Mouse (Mus musculus) liver, embryonic 16.5 days (tissue): ENCODE data around the gene Meioc. TPM values are rescaled to one million over a fixed set of nuclear protein-coding genes. Genes with fewer than 3 reads are reported as not detected.
"Not testable (repeated sequence)": the region's sequence is repeated elsewhere in the genome, so short reads cannot be mapped to it uniquely, and the experiment has no call there.

Experiments
- ATAC-seq: fragments of 200-750 bp; cut with Nextera tagmentation; 2 replicates; pipeline ENCODE4 v1.8.0; 2017; ENCODE audit warnings: low read depth, mild to moderate bottlenecking, moderate number of reproducible peaks, moderate library complexity
- H3K27ac ChIP-seq: fragments of 300-500 bp; sonication (generic); 2 replicates; pipeline ENCODE4 v1.5.1; 2014; ENCODE audit warnings: mild to moderate bottlenecking, low read length
- H3K27me3 ChIP-seq: fragments of 300-500 bp; sonication (generic); 2 replicates; pipeline ENCODE4 v1.6.1; 2014; ENCODE audit warnings: low read depth, low read length, mixed read lengths; ENCODE audit not compliant: control insufficient read depth, insufficient read depth
- H3K36me3 ChIP-seq: fragments of 300-500 bp; sonication (generic); 2 replicates; pipeline ENCODE4 v1.6.1; 2014; ENCODE audit warnings: mild to moderate bottlenecking; ENCODE audit not compliant: control insufficient read depth, insufficient read depth
- H3K4me1 ChIP-seq: fragments of 300-500 bp; sonication (generic); 2 replicates; pipeline ENCODE4 v1.6.1; 2014; ENCODE audit warnings: low read depth, low read length, mixed read lengths; ENCODE audit not compliant: control insufficient read depth
- H3K4me2 ChIP-seq: fragments of 300-500 bp; sonication (generic); 2 replicates; pipeline ENCODE4 v1.6.1; 2014; ENCODE audit warnings: low read depth, low read length, mixed read lengths
- H3K4me3 ChIP-seq: fragments of 300-500 bp; sonication (generic); 2 replicates; pipeline ENCODE4 v1.5.1; 2014; ENCODE audit warnings: low read depth, mild to moderate bottlenecking, low read length
- H3K9ac ChIP-seq: fragments of 300-500 bp; sonication (generic); 2 replicates; pipeline ENCODE4 v1.6.1; 2014; ENCODE audit warnings: low read depth, low read length
- H3K9me3 ChIP-seq: fragments of 300-500 bp; sonication (generic); replicated peaks from 2 replicates; pipeline ENCODE4 v1.6.1; 2016; ENCODE audit warnings: low read length; ENCODE audit not compliant: control insufficient read depth
- WGBS: fragments of 180-500 bp; shearing (Covaris S2); extraction: QIAGEN DNeasy Blood & Tissue Kit; methylation state at CpG from one replicate; pipeline ENCODE4 v1.1.7; 2014; ENCODE audit not compliant: insufficient replicate concordance; 5-methylcytosine and 5-hydroxymethylcytosine counted together
- polyA plus RNA-seq: library from polyadenylated mRNA; unstranded; fragments of >200 nt; fragmentation: Nextera tagmentation; extraction: Ambion mirVana; gene quantifications from 2 replicates; pipeline ENCODE4 v1.2.1, GENCODE M21; 2015

Meioc gene
- polyA plus RNA-seq, 1 experiment from 2014 or later, result 0.05 TPM

DNA sequence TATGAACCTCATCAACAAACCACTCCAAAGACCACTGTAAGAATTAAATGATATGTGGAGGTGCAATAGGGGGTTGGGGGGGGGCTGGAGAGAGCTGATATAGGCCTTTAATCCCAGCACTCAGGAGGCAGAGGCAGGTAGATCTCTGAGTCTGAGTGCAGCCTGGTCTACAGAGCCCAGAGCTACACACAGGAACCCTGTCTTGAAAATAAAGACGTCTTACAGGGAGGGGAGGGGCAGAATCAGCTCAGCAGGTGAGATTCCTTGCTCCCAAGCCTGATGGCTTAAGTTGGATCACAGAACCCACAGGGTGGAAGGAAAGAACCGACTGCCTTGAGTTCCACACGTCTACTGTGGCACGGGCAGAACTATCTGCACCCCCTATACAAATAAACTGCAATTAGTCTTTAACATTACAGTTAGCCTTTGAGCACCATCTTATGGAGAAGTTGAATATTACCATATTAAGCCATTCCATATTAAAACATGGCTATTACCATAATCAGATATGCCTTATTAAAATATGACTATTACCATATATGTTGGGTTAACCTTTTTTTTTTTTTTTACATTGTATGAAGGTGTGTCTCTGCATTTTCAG lies 7.1 kb upstream of the Meioc start:
- 16% methylated on average over 4 of the region's 4 CpGs for WGBS
- no peaks in the 10 kb centered on the region for H3K9me3 ChIP-seq
- H3K4me2 ChIP-seq, result no peak overlapping the region
- H3K36me3 ChIP-seq, result no peaks in the 10 kb centered on the region
- no peak overlapping the region for H3K27ac ChIP-seq
- no peaks in the 10 kb centered on the region for H3K4me1 ChIP-seq
- ATAC-seq, result no peak
- H3K4me3 ChIP-seq, result no peak overlapping the region
- H3K27me3 ChIP-seq, result no peaks in the 10 kb centered on the region
- no peak overlapping the region for H3K9ac ChIP-seq

DNA sequence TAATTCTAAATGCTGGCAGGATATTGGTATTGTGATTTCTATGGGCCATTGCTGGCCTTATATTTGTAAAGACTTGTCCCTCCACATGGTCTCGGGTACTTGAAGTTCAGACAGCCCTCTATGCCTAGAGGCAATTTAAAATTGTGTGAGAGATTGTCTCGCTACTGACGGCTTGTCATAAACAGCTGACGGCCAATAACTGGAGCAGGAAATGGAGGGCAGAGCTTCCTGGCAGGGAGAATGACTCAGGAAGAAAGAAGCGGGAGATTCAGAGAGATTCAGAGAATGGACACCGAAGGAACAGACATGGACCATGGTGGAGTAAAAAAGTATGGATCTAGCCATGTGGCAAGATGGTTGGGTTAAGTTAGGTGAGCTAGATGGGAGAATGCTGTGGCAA lies 6.6 kb upstream of the Meioc start:
- Histone ChIP-seq H3K27ac (no peak overlapping the region), H3K4me2 (no peak overlapping the region), H3K36me3 (no peaks in the 10 kb centered on the region), H3K4me3 (no peak overlapping the region), H3K9me3 (no peaks in the 10 kb centered on the region), H3K27me3 (no peaks in the 10 kb centered on the region), H3K4me1 (no peaks in the 10 kb centered on the region), H3K9ac (no peak overlapping the region)
- no peak for ATAC-seq
- 12% methylated on average over 6 of the region's 6 CpGs for WGBS

DNA sequence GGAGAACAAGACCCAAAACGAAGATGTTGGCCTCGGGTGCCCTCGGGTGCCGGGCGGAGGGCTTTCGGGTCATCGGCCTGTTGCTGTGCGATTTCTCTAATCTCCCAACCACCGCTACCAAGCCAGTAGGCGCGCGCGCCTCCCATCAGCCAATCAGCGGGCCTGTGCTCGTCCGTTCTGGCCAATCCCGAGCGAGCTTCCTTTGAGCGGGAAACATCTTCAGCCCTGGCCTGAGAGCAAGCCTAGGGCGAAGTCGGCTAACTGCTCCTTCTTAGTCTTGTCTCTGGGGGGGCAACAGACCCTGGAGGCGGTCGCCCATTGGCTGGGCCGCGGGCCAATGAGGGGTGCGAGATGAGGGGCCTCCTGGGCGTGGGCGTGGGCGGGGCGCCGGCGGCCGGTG lies 1.6 kb downstream of the Meioc start:
- peaks cover 17% of the 10 kb centered on the region for H3K27me3 ChIP-seq
- WGBS, result 47% methylated on average over 33 of the region's 33 CpGs
- H3K4me1 ChIP-seq, result no peaks in the 10 kb centered on the region
- peaks cover 4% of the 10 kb centered on the region for H3K9me3 ChIP-seq
- H3K27ac ChIP-seq, result no peak overlapping the region
- no peak overlapping the region for H3K9ac ChIP-seq
- H3K36me3 ChIP-seq, result no peaks in the 10 kb centered on the region
- no peak overlapping the region for H3K4me2 ChIP-seq
- no peak for ATAC-seq
- no peak overlapping the region for H3K4me3 ChIP-seq

- H3K36me3 ChIP-seq, result no peaks in the 10 kb centered on the region
Observed at GRCm38 (mm10) chr11:102665637-102666435, 2.3 kb downstream of the Meioc start.

DNA sequence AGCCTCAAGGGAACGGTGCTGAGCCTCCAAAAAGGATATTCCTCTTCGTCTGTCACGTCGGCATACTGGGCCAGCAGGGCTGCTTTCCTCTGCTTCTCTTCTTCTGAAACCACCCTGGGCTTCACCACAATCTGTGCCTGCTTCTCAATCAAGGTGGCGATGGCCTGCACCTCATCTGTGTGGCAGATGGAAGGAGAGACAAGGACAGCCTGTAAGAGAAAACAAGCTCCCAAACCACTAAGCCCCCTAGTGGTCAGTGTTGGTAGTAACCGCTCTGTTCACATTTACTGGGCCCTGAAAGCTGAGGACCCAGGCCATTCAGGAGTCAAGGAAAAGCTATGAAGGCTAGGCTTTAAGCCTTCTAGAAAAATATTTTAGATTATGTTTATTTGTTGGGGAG lies 26.6 kb downstream of the Meioc start:
- no peak for ATAC-seq
- Histone ChIP-seq H3K9ac (no peak overlapping the region), H3K9me3 (no peaks in the 10 kb centered on the region), H3K36me3 (no peaks in the 10 kb centered on the region), H3K4me1 (no peaks in the 10 kb centered on the region), H3K27ac (no peak overlapping the region), H3K27me3 (no peaks in the 10 kb centered on the region), H3K4me2 (no peak overlapping the region), H3K4me3 (no peak overlapping the region)
- 65% methylated on average over 6 of the region's 6 CpGs for WGBS

More at GRCm38 (mm10) chr11:102665637-102666435, 2.3 kb downstream of the Meioc start:
- Histone ChIP-seq H3K9ac (no peak overlapping the region), H3K4me1 (no peaks in the 10 kb centered on the region), H3K4me2 (no peak overlapping the region), H3K9me3 (peaks cover 4% of the 10 kb centered on the region), H3K27ac (no peak overlapping the region), H3K27me3 (peaks cover 17% of the 10 kb centered on the region), H3K4me3 (no peak overlapping the region)
- 43% methylated on average over 83 of the region's 84 CpGs for WGBS
- no peak for ATAC-seq

DNA sequence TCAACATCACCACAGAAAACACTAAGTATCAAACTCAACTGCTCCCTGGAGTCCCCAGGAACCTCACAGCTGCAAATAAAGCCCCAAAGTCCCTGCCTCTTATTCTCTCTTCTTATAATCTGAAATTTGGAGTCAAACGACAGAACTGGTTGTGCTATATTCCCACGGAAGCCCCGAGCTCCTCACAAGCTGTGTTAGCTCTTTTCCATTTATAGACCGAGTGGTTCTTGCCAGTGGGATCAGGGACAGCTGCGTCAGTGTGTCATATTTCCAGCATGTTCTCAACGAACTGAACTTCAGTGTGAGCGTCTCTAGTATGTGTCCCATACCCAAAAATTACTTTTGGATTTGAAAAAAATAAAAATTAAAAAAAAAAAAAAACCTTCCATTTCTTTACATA lies 31.8 kb downstream of the Meioc start:
- no peaks in the 10 kb centered on the region for H3K9me3 ChIP-seq
- H3K4me2 ChIP-seq, result no peak overlapping the region
- H3K4me3 ChIP-seq, result no peak overlapping the region
- H3K27me3 ChIP-seq, result no peaks in the 10 kb centered on the region
- H3K36me3 ChIP-seq, result no peaks in the 10 kb centered on the region
- H3K4me1 ChIP-seq, result peaks cover 7% of the 10 kb centered on the region
- WGBS, result 76% methylated on average over 7 of the region's 7 CpGs
- H3K27ac ChIP-seq, result no peak overlapping the region
- H3K9ac ChIP-seq, result no peak overlapping the region
- ATAC-seq, result no peak

DNA sequence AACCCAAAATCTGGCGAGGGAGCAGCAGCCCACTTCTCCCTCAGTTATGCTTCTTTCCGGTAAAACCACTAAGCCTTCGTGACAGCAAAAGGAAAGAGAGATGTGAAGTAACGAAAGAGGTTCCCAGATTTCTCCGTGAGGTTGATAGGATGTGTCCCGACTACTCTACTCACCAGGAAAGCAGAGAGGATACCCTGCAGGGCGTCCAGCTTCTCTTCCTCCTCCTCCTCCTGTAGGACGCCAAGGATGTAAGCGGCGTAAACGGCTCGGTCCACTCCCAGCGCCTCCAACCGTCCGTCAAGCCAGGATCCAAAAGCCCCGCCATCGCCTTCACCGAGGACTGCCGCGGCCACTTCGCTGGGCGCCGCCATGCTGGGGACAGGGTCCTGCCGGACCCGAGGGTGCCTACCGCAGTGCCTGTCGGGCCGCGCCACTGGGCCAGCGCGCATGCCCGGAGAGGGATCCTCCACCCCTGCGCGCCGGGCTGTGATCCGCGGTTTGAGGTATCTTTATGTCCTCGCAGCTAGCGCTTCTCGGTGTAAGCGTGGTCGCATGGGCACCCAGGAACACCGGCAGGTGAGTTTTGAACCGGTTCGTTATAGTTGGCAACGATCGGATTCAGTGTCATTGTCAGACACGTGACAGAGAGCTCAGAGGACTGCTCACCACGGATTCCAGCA lies 34.0 kb downstream of the Meioc start, which contains the start of gene Ccdc43:
Gene Ccdc43 (minus strand): TSS at position 445 of the 680 bp plus-strand sequence.
- H3K4me2 ChIP-seq, result peak within 1 kb of the TSS; percentile 73
- under 1% methylated on average over 49 of the region's 49 CpGs for WGBS
- no peaks in the 10 kb centered on the region for H3K9me3 ChIP-seq
- H3K9ac ChIP-seq, result peak within 1 kb of the TSS; percentile 68
- no peak within 1 kb of the TSS for H3K27ac ChIP-seq
- peak; percentile 97 for ATAC-seq
- H3K4me3 ChIP-seq, result peak within 1 kb of the TSS; percentile 78
- H3K27me3 ChIP-seq, result no peaks in the 10 kb centered on the region
- H3K4me1 ChIP-seq, result peaks cover 7% of the 10 kb centered on the region
- no peaks in the 10 kb centered on the region for H3K36me3 ChIP-seq

- no peak overlapping the region for H3K27ac ChIP-seq
- no peaks in the 10 kb centered on the region for H3K36me3 ChIP-seq
- H3K4me1 ChIP-seq, result peaks cover 7% of the 10 kb centered on the region
- WGBS, result 10% methylated on average over 9 of the region's 9 CpGs
- peak overlapping the region; percentile 73 for H3K4me2 ChIP-seq
- no peaks in the 10 kb centered on the region for H3K9me3 ChIP-seq
- no peaks in the 10 kb centered on the region for H3K27me3 ChIP-seq
- H3K9ac ChIP-seq, result peak overlapping the region; percentile 68
- H3K4me3 ChIP-seq, result peak overlapping the region; percentile 78
- no peak for ATAC-seq
Observed at GRCm38 (mm10) chr11:102698018-102698476, 34.5 kb downstream of the Meioc start.

GRCm38 (mm10) chr11:102702206-102702605 lies 38.7 kb downstream of the Meioc start:
- H3K36me3 ChIP-seq, H3K9ac ChIP-seq, H3K4me1 ChIP-seq, H3K4me2 ChIP-seq, H3K27ac ChIP-seq, ATAC-seq, H3K9me3 ChIP-seq, H3K27me3 ChIP-seq, H3K4me3 ChIP-seq: not testable (repeated sequence)
- 76% methylated on average over 6 of the region's 6 CpGs for WGBS
